Mouse (Mus musculus): ENCODE measurements at regions not wholly inside any gene's neighbourhood (a gene's known extent, or its start where the extent isn't known, plus 50 kb on each side); places are given as distances from the start of the nearest gene placed in this dataset.

- peak; percentile 20 to 44 for DNase-seq (ENCODE audit: low spot score in 2 of 2)
These were observed 355.1 kb upstream of the Smarca2 start for GRCm38 (mm10) chr19:26249751-26250150.

GRCm38 (mm10) chr19:26258677-26259076, 346.2 kb upstream of the Smarca2 start:
- DNase-seq (ENCODE audit: low spot score in 2 of 2) = no peak

- DNase-seq (ENCODE audit: low spot score in 2 of 2) = no peak
These were observed 343.3 kb upstream of the Smarca2 start for GRCm38 (mm10) chr19:26261530-26261929.

- DNase-seq (ENCODE audit: low spot score in 2 of 2) = no peak
These were observed 308.5 kb upstream of the Smarca2 start for GRCm38 (mm10) chr19:26296360-26296759.

GRCm38 (mm10) chr19:26308477-26309135, 296.2 kb upstream of the Smarca2 start:
- DNase-seq (ENCODE audit: low spot score in 2 of 2) = peak; percentile 13 to 64

GRCm38 (mm10) chr19:26318977-26319376, 285.9 kb upstream of the Smarca2 start:
- DNase-seq (ENCODE audit: low spot score in 2 of 2) = no peak

GRCm38 (mm10) chr19:26323682-26324081, 281.2 kb upstream of the Smarca2 start:
- no peak for DNase-seq (ENCODE audit: low spot score in 2 of 2)

GRCm38 (mm10) chr19:26339120-26339519, 265.7 kb upstream of the Smarca2 start:
- DNase-seq (ENCODE audit: low spot score in 2 of 2) = no peak

- no peak for DNase-seq (ENCODE audit: low spot score in 2 of 2)
These were observed 264.7 kb upstream of the Smarca2 start for GRCm38 (mm10) chr19:26340155-26340554.

- DNase-seq (ENCODE audit: low spot score in 2 of 2) = no peak
These were observed 249.8 kb upstream of the Smarca2 start for GRCm38 (mm10) chr19:26355054-26355453.

- no peak for DNase-seq (ENCODE audit: low spot score in 2 of 2)
These were observed 220.9 kb upstream of the Smarca2 start for GRCm38 (mm10) chr19:26383961-26384381.

- DNase-seq (ENCODE audit: low spot score in 2 of 2) = no peak
These were observed 218.8 kb upstream of the Smarca2 start for GRCm38 (mm10) chr19:26386075-26386474.

- DNase-seq (ENCODE audit: low spot score in 2 of 2) = no peak
These were observed 192.2 kb upstream of the Smarca2 start for GRCm38 (mm10) chr19:26412684-26413083.

- DNase-seq (ENCODE audit: low spot score in 2 of 2) = no peak
These were observed 190.3 kb upstream of the Smarca2 start for GRCm38 (mm10) chr19:26414476-26415024.

- no peak for DNase-seq (ENCODE audit: low spot score in 2 of 2)
These were observed 185.1 kb upstream of the Smarca2 start for GRCm38 (mm10) chr19:26419781-26420180.

GRCm38 (mm10) chr19:26439163-26439562, 165.7 kb upstream of the Smarca2 start:
- DNase-seq (ENCODE audit: low spot score in 2 of 2) = no peak

GRCm38 (mm10) chr19:26445309-26445708, 159.5 kb upstream of the Smarca2 start:
- no peak for DNase-seq (ENCODE audit: low spot score in 2 of 2)

- DNase-seq (ENCODE audit: low spot score in 2 of 2) = peak; percentile 6 to 17
These were observed 157.3 kb upstream of the Smarca2 start for GRCm38 (mm10) chr19:26447427-26448023.

- no peak for DNase-seq (ENCODE audit: low spot score in 2 of 2)
These were observed 143.1 kb upstream of the Smarca2 start for GRCm38 (mm10) chr19:26461712-26462111.

- peak in 1 of 2 experiments; percentile 23 for DNase-seq (ENCODE audit: low spot score in 2 of 2)
These were observed 139.6 kb upstream of the Smarca2 start for GRCm38 (mm10) chr19:26465228-26465627.

GRCm38 (mm10) chr19:26466244-26466643, 138.6 kb upstream of the Smarca2 start:
- DNase-seq (ENCODE audit: low spot score in 2 of 2) = no peak

- DNase-seq (ENCODE audit: low spot score in 2 of 2) = no peak
These were observed 137.6 kb upstream of the Smarca2 start for GRCm38 (mm10) chr19:26467179-26467651.

- no peak for DNase-seq (ENCODE audit: low spot score in 2 of 2)
These were observed 132.2 kb upstream of the Smarca2 start for GRCm38 (mm10) chr19:26472659-26473058.
